Mouse (Mus musculus): Measurements from ENCODE around the gene Hoxa11. TPM values are rescaled to one million over a fixed set of nuclear protein-coding genes. Genes with fewer than 3 reads are reported as not detected.

Hoxa11 gene
- polyA plus RNA-seq, 1 experiment from 2014 or later: 27.9 TPM

MicroRNAs within 50 kb of the gene (microRNA counts, 519-probe panel; counts per million panel counts)
- microRNA mmu-miR-196b: 4,694 counts per million, percentile 94 among the panel's probes with 10 or more counts

Small RNA genes lying within 50 kb of the gene (microRNA-seq; reads per million reads assigned to microRNA genes)
- 26,028 reads per million, percentile 97 among the genes with 10 or more reads in this experiment for gene Mir196b

Other genes starting within 250 kb of the Hoxa11 start
- 35.4 and 36.8 TPM in 2 replicates for gene Skap2, start 233.3 kb downstream of the Hoxa11 start, polyA plus RNA-seq (2015; fragmentation: Nextera tagmentation; extraction: Ambion mirVana)
- 0.81 and 0.82 TPM in 2 replicates for gene Hoxa1, start 87.5 kb downstream of the Hoxa11 start, polyA plus RNA-seq (2015; fragmentation: Nextera tagmentation; extraction: Ambion mirVana)
- 2.1 and 2.6 TPM in 2 replicates for gene Hoxa2, start 81.0 kb downstream of the Hoxa11 start, polyA plus RNA-seq (2015; fragmentation: Nextera tagmentation; extraction: Ambion mirVana)
- gene 5730596B20Rik, start 68.3 kb downstream of the Hoxa11 start, polyA plus RNA-seq (2015; fragmentation: Nextera tagmentation; extraction: Ambion mirVana): 1.7 and 2.5 TPM in 2 replicates
- 1.2 and 1.4 TPM in 2 replicates for gene Hoxa4, start 54.1 kb downstream of the Hoxa11 start, polyA plus RNA-seq (2015; fragmentation: Nextera tagmentation; extraction: Ambion mirVana)
- 9.0 and 9.5 TPM in 2 replicates for gene Hoxa5, start 41.2 kb downstream of the Hoxa11 start, polyA plus RNA-seq (2015; fragmentation: Nextera tagmentation; extraction: Ambion mirVana)
- 2.9 and 3.8 TPM in 2 replicates for gene Hoxa6, start 37.1 kb downstream of the Hoxa11 start, polyA plus RNA-seq (2015; fragmentation: Nextera tagmentation; extraction: Ambion mirVana)
- 8.2 and 10.8 TPM in 2 replicates for gene Hoxa3, start 32.5 kb downstream of the Hoxa11 start, polyA plus RNA-seq (2015; fragmentation: Nextera tagmentation; extraction: Ambion mirVana)
- gene Gm28308, start 32.5 kb downstream of the Hoxa11 start, polyA plus RNA-seq (2015; fragmentation: Nextera tagmentation; extraction: Ambion mirVana): not detected in 2 replicates
- 25.7 and 27.5 TPM in 2 replicates for gene Hoxa7, start 24.0 kb downstream of the Hoxa11 start, polyA plus RNA-seq (2015; fragmentation: Nextera tagmentation; extraction: Ambion mirVana)
- gene Hoxa9, start 14.7 kb downstream of the Hoxa11 start, polyA plus RNA-seq (2015; fragmentation: Nextera tagmentation; extraction: Ambion mirVana): 56.6 and 56.8 TPM in 2 replicates
- gene Hoxa10, start 5.0 kb downstream of the Hoxa11 start, polyA plus RNA-seq (2015; fragmentation: Nextera tagmentation; extraction: Ambion mirVana): 147 and 154 TPM in 2 replicates
- gene Hoxa13, start 15.1 kb upstream of the Hoxa11 start, polyA plus RNA-seq (2015; fragmentation: Nextera tagmentation; extraction: Ambion mirVana): 0.15 TPM in 2 replicates
- gene Evx1, start 67.7 kb upstream of the Hoxa11 start, polyA plus RNA-seq (2015; fragmentation: Nextera tagmentation; extraction: Ambion mirVana): not detected in 2 replicates

Measured in kidney, embryonic 16.5 days (tissue).